Comparison of ENCODE assay signal across 10 mouse cellular contexts in genomic region chr9:121303086-121303485, GRCm38 (mm10). TPM values are rescaled to one million over a fixed set of nuclear protein-coding genes. Genes with fewer than 3 reads are reported as not detected.
DNase-seq lines count a peak whose midpoint lies in the region; ATAC-seq and TF ChIP-seq lines count a peak whose summit lies in the region.
"Had no signal": no experiment of that assay in that cellular context is flagged by ENCODE, and none has a peak within 500 bp of the region (broad histone marks: within the 10 kb centered on the region; RNA-seq: fewer than 3 reads in every experiment).

No protein-coding gene starts in this region.

- H3K4me2 ChIP-seq in lung, embryonic 14.5 days, result no peak overlapping the region
- 0 out of 2 replicates have a peak overlapping the region, but pooled peaks have one; percentile 27 for H3K4me2 ChIP-seq in hindbrain, embryonic 14.5 days (replicated peaks)

- H3K9ac ChIP-seq in lung, embryonic 14.5 days, result no peak overlapping the region
- no peak overlapping the region for H3K9ac ChIP-seq in hindbrain, embryonic 14.5 days

- H3K27ac ChIP-seq in lung, embryonic 14.5 days (ENCODE audit: low read depth), result peak overlapping the region; percentile 30; the same call in 1 of the 2 replicates
- H3K27ac ChIP-seq in hindbrain, embryonic 14.5 days, result peak overlapping the region; percentile 15; the same call in 1 of the 2 replicates

- no peak for ATAC-seq in lung, embryonic 14.5 days (ENCODE audit: insufficient read depth)
- no peak for ATAC-seq in hindbrain, embryonic 14.5 days (ENCODE audit: low FRiP score)
- ATAC-seq: Patski had no signal

- DNase-seq in cerebellum, adult 11-12 months, result peak; percentile 34
- no peak for DNase-seq in cerebellum, postnatal 36 days
- DNase-seq in lung, embryonic 14.5 days, result no peak
- no peak for DNase-seq in lung, postnatal 36 days
- DNase-seq in hindbrain, embryonic 14.5 days (ENCODE audit: low spot score), result no peak
- peak; percentile 39 for DNase-seq in testis, postnatal 10 days (ENCODE audit: low spot score)
- DNase-seq in left cerebral cortex, postnatal 36 days (ENCODE audit: low spot score in 2 of 2), result no peak
- DNase-seq in gastrocnemius, postnatal 36 days, result no peak
- DNase-seq: lung, adult 2 months had no signal

- H3K4me3 ChIP-seq in lung, embryonic 14.5 days (ENCODE audit: low read depth, low read length), result no peak overlapping the region
- H3K4me3 ChIP-seq in hindbrain, embryonic 14.5 days (replicated peaks; ENCODE audit: low read length), result no peak overlapping the region

- intact Hi-C loops in left cerebral cortex, postnatal 36 days (cut with DNase I), result no loop called here
- intact Hi-C loops in gastrocnemius, postnatal 36 days (cut with DNase I), result no loop called here

- WGBS in lung, embryonic 14.5 days, result 55% methylated on average over 6 of the region's 6 CpGs
- 47% methylated on average over 6 of the region's 6 CpGs for WGBS in hindbrain, embryonic 14.5 days

- no peaks in the 10 kb centered on the region for H3K36me3 ChIP-seq in lung, embryonic 14.5 days (ENCODE audit: insufficient read depth)
- no peaks in the 10 kb centered on the region for H3K36me3 ChIP-seq in hindbrain, embryonic 14.5 days (replicated peaks; ENCODE audit: control insufficient read depth, insufficient read depth)

- H3K4me1 ChIP-seq in lung, embryonic 14.5 days (ENCODE audit: insufficient read depth), result peaks cover 16% of the 10 kb centered on the region
- peaks cover 48% of the 10 kb centered on the region for H3K4me1 ChIP-seq in hindbrain, embryonic 14.5 days (replicated peaks; ENCODE audit: control insufficient read depth, insufficient read depth, low read length)

- no peaks in the 10 kb centered on the region for H3K27me3 ChIP-seq in lung, embryonic 14.5 days (ENCODE audit: insufficient read depth, low read length)
- H3K27me3 ChIP-seq in hindbrain, embryonic 14.5 days (ENCODE audit: control insufficient read depth, insufficient read depth, low read length), result no peaks in the 10 kb centered on the region
- H3K27me3 ChIP-seq: Patski had no signal

- TF ChIP-seq CTCF in lung, embryonic 14.5 days (IDR thresholded peaks at IDR 0.05; ENCODE audit: low read depth), result no peak

- no peaks in the 10 kb centered on the region for H3K9me3 ChIP-seq in lung, embryonic 14.5 days (ENCODE audit: low read depth, low read length)
- H3K9me3 ChIP-seq in hindbrain, embryonic 14.5 days (ENCODE audit: control insufficient read depth, low read length), result no peaks in the 10 kb centered on the region

RNA-seq across cellular contexts. Expression of gene Trak1, which starts 5.8 kb away (rescaled TPM):
- polyA plus RNA-seq in lung, embryonic 14.5 days (2014; fragmentation: Nextera tagmentation; extraction: Ambion mirVana), result 20.8 and 20.9 TPM in 2 replicates
- 63.0 and 65.9 TPM in 2 replicates for polyA plus RNA-seq in hindbrain, embryonic 14.5 days (2014; fragmentation: Nextera tagmentation; extraction: Ambion mirVana)
- 100 to 1,000 TPM; 229 to 269 TPM for total RNA-seq in left cerebral cortex, postnatal 36 days (2021)
- 100 to 1,000 TPM; 182 to 188 TPM for total RNA-seq in gastrocnemius, postnatal 36 days (2021)

RNA-seq across cellular contexts. Expression of gene Ulk4, which starts 26.1 kb away (rescaled TPM):
- polyA plus RNA-seq in lung, embryonic 14.5 days (2014; fragmentation: Nextera tagmentation; extraction: Ambion mirVana), result 123 and 125 TPM in 2 replicates
- polyA plus RNA-seq in hindbrain, embryonic 14.5 days (2014; fragmentation: Nextera tagmentation; extraction: Ambion mirVana), result 50.0 and 65.6 TPM in 2 replicates
- total RNA-seq in left cerebral cortex, postnatal 36 days (2021), result 10 to 100 TPM in 1 of 2 experiments, 1 to 10 TPM in 1; 6.3 to 11.4 TPM
- under 1 TPM; 0.20 to 0.38 TPM for total RNA-seq in gastrocnemius, postnatal 36 days (2021)

Comparison
In these comparisons a context has a peak if more than half of its experiments do, and no peak if none do; other contexts are left out.
1. DNase-seq: peak in cerebellum, adult 11-12 months (single experiment) and testis, postnatal 10 days (single experiment); none in cerebellum, postnatal 36 days (0 of 2), lung, embryonic 14.5 days (single experiment), lung, postnatal 36 days (single experiment), hindbrain, embryonic 14.5 days (single experiment), left cerebral cortex, postnatal 36 days (0 of 2) and gastrocnemius, postnatal 36 days (0 of 2).
2. RNA of gene Ulk4, which starts 26.1 kb away (total RNA-seq): 6.3 to 11.4 TPM in left cerebral cortex, postnatal 36 days; 0.20 to 0.38 TPM in gastrocnemius, postnatal 36 days; every median in the first group is over 4 times any median in the second.